Mouse (Mus musculus) testis, postnatal 10 days (tissue): ENCODE measurements around the gene Ppil4.

Experiments
- DNase-seq: peaks from one replicate; pipeline ENCODE4 v3.0.0; 2021; ENCODE audit warnings: low spot score

Ppil4 gene

GRCm38 (mm10) chr10:7861259-7861936, 68.7 kb downstream of the Ppil4 start:
- DNase-seq, result no peak

- DNase-seq, result no peak
Measured at GRCm38 (mm10) chr10:7861937-7862657, 69.4 kb downstream of the Ppil4 start.

GRCm38 (mm10) chr10:7863411-7863810, 70.7 kb downstream of the Ppil4 start:
- no peak for DNase-seq

DNA sequence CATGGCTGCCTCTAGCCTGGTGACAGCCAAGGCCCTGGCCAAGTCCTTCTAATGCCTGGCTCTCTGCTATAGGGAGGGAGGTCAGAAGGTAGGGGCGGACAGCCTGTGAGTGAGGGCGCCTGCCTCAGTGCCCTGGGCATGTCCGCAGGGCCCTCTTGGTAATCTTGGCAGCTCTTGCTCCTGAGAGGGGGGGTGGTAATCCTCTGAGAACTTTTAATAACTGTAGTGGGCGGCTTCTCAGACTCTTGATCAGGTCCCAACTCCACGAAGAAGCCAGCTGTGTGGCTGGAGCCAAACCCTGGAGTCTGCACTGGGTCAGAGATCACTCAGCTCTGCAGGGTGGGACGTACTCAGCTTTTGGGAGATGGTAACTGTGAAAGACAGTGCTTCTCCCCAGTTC, 71.5 kb downstream of the Ppil4 start:
- DNase-seq, result no peak

GRCm38 (mm10) chr10:7864806-7865205, 72.1 kb downstream of the Ppil4 start:
- no peak for DNase-seq

DNA sequence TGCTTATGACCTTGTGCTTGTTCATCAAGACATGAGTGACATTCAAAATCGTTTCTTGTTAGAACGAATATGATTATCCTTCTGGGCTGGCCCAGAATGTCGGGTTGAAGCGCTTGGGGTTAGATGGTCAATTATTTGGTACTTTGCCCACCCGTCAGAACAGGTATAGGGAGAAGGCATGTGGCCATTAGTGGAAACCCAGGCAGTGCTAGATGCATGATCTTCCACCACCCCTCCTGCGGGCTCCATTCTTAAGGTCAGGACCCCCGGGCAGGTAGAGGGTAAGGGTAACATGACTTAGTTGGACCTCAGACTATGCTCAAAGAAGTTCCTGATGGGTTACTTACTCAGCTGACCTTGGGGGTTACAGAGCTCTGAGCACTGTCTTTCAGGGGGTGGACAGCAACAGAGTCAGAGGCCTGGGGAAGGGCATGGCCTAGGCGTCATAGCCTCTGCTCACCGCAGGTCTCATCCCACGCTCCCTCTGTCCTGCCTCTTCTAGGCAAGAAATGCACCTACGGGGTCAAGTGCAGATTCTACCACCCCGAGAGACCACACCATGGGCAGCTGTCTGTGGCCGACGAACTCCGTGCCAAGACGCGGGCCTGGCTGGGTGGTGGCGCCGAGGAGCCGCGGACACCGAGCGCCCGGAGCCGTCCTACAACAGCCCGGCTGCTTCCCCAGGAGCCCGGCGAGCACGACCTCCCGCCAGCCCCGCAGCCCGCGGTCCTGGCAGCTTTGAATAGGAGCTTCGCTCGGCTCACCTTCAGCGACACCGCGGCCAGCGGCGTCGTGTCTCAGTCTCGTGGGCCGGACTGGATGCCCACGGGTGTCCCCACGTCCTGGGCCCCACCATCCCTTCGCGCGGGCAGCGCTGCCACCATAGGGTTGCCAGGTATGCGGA, 74.3 kb downstream of the Ppil4 start:
- DNase-seq, result peak; percentile 64

GRCm38 (mm10) chr10:7867666-7868030, 75.0 kb downstream of the Ppil4 start:
- DNase-seq, result no peak

- DNase-seq, result no peak
Measured at GRCm38 (mm10) chr10:7869746-7870145, 77.1 kb downstream of the Ppil4 start.

DNA sequence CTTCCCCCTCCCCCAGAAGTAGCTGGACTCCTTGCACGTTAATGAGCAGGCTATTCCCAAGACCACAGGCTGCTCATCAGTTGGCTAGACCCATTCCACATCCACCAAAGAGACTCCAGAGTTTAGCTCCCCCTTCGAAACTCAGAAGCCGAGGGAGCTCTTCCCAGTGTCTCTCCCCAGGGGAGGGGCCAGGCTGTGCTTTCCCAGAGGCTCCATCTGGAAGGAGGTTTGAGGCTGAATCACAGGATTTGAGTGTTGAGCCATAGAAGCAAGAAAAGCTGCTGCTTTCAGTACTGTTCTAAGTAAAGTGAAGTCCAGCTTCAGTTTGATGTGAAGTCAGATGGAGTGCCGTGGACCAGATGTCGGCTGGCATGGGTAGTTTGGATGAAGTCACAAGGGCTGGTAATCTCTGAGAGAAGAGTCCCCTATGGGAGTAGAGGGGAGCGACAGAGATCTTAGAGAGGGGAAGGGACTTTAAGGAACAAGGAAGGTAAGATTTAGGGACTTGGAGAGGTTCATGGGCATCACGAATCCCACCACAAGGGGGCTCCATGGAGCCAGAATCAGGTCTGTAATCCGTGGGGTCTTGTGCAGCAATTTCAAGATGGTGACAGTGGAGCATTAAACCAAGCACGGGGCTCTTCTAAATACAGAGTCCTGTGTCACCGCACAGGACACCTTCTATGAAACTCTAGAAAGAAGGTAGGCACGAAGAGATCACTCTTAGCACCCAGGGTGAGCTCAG, 78.1 kb downstream of the Ppil4 start:
- DNase-seq, result no peak

DNA sequence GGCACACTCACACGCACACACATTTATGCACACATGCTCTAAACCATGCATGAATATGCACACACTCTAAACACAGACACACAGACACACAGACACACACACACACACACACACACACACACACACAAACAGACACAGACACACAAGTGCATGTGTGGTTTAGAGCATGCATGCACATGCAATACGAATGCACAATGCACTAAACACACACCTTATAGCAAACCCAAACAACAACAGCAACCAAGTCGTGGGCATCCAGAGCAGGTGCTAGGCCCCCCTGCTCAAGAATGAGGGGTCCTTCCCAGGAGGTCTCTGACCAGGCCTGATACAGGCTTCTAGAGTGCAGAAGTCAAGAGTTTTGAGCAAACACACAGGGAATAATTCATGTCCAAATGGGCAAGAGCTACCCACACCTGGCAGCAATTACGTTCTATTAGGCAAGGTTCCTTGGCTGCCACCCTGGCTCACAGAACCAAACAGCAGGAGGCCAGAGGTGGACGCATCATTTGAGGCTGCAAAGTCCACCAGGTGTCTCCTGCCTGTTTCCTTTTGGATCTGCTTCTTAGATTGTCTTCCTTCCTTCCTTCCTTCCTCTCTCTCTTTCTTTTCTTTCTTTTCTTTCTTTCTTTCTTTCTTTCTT, 78.8 kb downstream of the Ppil4 start:
- no peak for DNase-seq
